Mouse (Mus musculus): ENCODE data around the gene Zfp575.

DNA sequence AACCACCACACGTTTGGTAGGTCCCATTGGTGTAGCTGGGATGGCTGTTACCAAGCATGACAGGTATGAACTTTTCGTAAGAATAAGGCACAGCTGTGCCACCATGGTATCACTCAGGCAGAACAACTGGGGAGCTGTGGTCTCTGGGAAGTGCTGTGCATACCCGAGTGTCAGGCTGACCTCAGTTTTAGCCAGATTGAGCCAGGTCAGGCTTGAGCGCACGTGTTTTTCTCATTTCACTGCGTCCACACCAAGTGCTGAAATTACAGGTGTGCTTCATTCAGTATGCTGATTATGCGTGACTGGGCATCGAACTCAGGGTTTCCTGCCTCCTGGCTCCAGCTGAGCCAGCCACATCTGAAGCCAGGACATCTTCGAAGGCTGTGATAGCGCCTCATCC lies 31.7 kb downstream of the Zfp575 start:
- TF ChIP-seq CTCF (IDR thresholded peaks at IDR 0.05; ENCODE audit: insufficient read depth, low read length): no peak
- no peak for TF ChIP-seq POLR2A (IDR thresholded peaks at IDR 0.05; ENCODE audit: borderline replicate concordance, extremely low read depth, low read depth, low read length)

Measured in lung, adult 2 months (tissue).